Mouse (Mus musculus) fat pad, adult 2 months (tissue): ENCODE measurements around the gene Ccdc62.

Experiments used
- DNase-seq: peaks from one replicate; pipeline ENCODE4 v3.0.0-alpha.2; 2011; ENCODE audit warnings: low read depth, low spot score; ENCODE audit errors: extremely low read depth

Ccdc62 gene

DNA sequence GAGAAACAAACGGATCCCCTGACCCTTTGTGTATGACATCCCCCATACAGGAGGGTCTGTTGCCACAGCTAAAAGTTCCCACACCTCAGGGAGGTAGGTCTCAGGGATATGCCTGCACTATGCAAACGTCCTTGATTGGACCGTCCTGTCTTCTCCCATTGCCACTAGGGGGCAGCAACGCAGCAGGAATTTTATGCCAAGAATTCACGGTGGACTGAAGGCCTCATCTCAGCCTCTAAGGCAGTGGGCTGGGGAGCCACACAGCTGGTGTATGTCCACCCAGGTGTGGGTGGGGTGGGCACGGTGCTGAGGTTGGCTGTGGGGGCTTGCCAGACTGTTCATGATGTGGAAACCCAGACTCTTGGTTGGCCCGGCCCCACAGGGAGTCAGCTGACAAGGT, 70.3 kb downstream of the Ccdc62 start:
- DNase-seq = no peak

- no peak for DNase-seq
Observed at GRCm38 (mm10) chr5:124001274-124001673, 70.8 kb downstream of the Ccdc62 start.

- DNase-seq = no peak
Observed at GRCm38 (mm10) chr5:124002876-124003275, 72.4 kb downstream of the Ccdc62 start.

DNA sequence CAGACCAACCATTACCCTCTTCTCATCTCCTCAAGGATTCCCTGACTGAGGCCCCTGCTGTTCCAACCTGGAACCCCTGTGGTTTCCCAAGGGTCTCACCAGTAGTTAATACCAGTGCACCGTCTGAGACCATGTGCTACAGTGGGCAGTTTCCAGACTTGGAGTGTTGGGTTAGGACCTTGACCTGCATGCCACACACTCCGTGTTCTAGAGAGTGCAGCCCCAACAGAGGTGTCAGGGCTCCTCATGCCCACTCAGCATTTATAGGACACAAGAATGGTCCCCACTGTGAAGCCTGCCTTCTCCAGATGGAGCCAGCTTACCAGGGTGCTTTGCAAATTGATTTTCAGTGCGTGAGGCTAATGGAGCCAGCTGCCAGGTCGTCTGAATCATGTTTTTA, 72.9 kb downstream of the Ccdc62 start:
- DNase-seq = no peak

DNA sequence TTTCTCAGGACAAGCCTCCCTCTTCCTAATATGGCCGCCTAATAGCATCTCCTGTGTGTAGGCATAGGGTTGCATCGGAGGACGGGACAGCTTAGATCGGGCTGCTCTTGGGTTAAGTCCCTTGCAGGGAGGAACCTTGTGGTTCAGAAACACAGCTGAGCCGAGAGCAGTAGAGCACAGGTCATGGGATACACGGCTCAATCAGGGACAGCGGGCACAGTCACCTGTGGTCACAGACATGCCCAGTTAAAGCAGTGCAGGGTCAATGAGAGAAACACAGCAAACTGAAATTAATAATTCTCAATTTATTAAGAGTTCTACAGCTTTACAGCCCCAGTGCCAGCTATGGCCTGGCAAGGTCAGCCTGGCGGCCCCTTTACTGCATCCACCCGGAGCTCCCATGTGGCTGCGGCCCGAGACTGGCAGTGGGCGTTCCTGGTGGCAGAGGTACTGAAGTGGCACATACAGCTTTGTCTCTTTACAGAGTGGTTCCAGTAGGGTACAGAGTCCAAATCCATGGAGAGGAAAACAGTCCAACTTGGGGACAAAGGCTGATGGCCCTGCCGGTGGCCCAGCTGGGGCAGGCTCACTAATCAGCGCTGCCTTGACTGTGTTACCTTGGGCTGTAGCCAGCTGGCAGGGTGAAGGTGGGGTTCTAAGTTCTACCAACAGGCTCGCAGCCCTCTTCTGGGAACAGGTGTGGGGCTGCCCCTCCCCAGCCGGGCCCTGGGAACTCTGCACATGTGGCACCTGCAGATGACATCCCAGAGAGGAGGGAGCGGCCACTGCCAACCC, 74.1 kb downstream of the Ccdc62 start:
- no peak for DNase-seq

GRCm38 (mm10) chr5:124005151-124005500, 74.6 kb downstream of the Ccdc62 start:
- DNase-seq = no peak

GRCm38 (mm10) chr5:124005591-124005990, 75.1 kb downstream of the Ccdc62 start:
- DNase-seq = no peak

DNA sequence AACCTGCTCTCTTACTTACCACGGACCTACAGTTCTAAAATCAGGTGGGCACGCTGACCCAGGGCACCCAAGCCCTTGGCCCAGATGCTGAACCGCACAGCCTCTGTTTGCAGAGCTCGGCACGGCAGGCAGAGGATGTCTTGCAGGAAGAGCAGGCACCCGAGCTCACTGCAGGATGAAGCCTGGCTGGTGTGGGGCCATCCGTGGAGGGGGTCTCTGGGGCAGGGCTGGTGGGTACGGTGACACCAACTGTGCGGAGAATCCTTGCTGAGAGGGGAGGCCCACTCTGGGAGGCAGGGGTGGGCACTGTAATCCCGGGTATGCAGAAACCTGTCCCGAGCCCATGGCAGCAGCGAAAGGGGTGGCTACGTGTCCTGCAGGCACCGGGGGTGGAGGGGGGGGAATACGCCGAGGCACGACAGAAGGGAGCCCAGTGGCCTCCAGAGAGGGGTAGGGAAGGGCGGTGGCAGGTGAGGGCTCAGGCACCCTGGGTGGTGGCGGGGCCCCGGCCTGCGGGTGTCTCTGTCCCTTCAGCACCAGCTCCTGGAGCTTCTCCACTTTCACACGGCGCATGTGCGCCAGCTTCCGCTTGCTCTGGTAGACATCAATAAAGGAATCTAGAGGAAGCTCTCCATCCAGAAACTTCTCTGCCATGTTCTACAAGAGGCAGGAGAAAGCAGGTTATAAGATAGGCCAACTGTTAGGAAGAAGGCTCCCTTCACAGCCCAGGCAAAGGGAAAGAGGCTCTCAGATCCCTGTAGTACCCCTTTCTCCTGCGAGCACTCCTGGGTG, 75.8 kb downstream of the Ccdc62 start:
- DNase-seq = no peak

GRCm38 (mm10) chr5:124006891-124007491, 76.5 kb downstream of the Ccdc62 start:
- no peak for DNase-seq

GRCm38 (mm10) chr5:124010077-124010476, 79.6 kb downstream of the Ccdc62 start:
- no peak for DNase-seq

DNA sequence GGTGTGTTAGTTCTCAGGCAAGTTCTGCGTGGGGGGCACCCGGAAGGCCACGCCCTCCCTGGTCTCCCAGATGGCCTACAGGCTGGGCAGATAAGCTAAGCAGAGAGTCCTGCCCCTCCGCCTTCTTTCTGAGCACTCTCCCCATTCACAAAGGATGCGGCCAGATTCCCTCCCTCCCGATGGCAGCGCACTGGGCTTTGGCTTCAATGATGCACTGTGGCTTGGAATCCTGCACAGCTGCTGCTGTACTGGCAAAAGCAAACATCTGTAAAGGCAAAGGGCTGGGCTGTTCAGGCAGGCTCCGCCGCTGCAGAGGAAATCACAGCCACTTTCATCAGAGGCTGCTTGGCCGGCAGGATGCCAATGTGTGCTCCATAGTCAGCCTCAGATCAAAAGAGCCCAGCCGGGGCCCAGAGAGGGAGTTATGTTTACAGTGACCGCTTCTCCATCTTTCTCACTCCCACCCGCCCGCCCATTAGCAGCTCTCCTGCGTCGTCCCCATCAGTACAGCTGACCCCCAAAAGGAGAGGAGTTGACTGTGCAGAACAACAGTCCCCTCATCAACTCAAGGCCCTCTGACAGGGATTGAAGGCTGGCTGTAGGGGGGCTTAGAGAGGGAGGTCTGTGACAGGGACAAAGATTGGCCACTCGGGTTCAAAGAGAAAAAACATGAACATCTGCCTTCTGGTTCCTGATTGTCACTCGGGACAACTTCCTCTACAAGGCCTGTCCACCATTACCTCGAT, 80.6 kb downstream of the Ccdc62 start:
- no peak for DNase-seq

DNA sequence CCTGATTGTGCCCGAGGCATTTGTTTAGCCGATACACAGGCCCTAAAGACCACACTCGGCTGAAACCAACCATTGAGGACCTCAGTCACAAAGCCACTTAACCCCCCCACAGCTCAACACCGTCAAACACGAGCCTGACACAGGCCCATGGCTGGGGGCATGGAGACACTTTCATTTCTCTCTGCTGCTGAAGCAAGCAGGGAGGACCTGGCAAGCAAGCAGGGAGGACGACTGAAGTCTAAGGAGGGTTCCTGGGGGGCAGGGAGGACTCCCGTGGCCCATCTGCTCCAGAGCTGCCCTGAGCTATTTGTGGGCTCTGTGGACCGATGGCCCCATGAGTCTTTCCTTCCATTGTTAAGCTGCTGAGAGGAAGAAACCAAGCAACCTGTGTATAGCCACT, 81.4 kb downstream of the Ccdc62 start:
- no peak for DNase-seq

GRCm38 (mm10) chr5:124012885-124013284, 82.4 kb downstream of the Ccdc62 start:
- no peak for DNase-seq

- no peak for DNase-seq
Observed at GRCm38 (mm10) chr5:124013747-124014146, 83.3 kb downstream of the Ccdc62 start.

DNA sequence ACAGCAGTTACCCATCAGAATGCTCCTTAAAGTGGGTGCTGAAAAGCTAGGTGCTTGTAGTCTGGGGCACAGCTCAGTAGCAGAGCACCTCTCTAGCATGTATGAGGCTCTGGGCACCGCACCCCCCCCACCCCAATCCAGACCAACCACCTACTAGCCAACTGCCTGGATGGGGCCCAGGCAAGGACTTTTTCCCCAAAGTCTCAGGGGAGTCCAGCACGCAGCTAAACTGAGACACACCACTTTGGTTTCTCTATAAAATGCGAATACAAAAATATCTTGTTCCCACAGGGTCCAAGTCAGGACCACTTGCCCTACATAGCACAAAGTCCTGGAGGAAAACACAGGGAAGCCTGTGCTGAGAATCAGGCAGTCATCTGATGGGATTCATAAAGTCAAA, 83.7 kb downstream of the Ccdc62 start:
- no peak for DNase-seq

DNA sequence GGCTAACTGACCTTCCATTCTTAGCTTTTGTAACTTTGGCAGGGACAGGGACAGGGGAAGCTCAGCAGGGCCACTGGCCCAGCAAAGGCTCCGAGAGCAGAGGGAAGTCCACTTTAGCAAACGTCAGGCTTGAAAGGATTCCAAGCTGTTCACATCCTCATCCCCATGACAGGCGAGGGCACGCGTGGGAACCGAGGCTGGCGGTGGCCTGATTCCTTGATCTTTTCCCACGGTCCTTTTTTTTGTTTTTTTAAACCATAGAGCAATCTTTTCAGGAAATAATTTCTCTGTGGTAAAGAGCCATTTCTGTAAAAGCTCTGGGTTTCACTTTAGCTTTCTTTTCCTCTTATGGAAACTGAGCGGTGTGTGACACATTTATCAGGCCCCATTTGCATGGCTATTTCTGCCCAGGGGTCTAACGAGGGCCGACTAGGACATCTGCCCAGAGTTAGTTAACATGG, 84.3 kb downstream of the Ccdc62 start:
- no peak for DNase-seq

- no peak for DNase-seq
Observed at GRCm38 (mm10) chr5:124015727-124016126, 85.2 kb downstream of the Ccdc62 start.

DNA sequence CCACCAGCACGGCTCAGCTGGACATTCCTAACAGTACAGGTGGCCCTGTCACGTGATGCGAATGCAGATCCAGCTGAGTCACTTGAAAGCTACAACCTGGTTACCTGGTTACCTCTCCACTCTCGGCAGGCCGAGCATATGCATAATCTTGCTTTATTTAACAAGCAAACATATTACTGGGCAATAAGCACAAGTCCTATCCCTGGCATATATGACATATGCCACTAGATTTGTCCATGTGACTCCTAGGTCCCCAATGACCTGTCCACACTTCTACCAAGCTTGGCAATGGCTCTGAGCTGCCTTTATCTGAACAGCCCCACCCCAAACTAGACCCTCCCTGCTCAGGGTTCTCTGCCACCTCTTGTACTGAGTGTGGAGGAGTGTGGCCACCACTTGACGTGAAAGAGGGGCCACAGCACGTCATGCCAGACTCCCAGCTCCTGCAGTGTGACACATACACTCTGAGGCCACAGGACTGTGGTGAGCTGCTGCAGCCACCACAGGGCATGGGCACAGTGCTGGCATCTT, 85.9 kb downstream of the Ccdc62 start:
- no peak for DNase-seq

DNA sequence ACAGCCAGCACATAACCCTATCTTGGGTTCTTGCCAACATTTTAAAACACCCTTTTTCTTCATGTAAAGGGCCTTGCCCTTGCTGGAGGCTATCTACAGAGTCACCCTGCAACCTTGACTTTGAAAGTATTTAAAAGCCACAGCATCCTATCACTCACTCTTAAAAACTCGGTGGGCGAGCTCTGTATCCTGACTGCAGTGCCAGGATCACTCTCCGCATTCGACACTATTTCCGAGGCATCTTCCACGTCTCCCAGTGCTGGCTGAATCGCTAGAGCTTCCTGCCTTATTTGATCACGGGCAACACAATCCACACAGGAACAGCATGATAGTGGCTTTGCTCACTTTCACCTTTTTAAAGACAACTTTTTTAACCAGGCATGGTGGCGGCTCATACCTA, 87.5 kb downstream of the Ccdc62 start:
- no peak for DNase-seq

GRCm38 (mm10) chr5:124018651-124019050, 88.2 kb downstream of the Ccdc62 start:
- no peak for DNase-seq
